8 mouse cellular contexts compared by ENCODE assay signal in genomic region chr8:108911511-108911910, GRCm38 (mm10).
A peak's percentile ranks its signal among the peaks of the same experiment; 100 is the strongest.
DNase-seq lines count a peak whose midpoint lies in the region; ATAC-seq and TF ChIP-seq lines count a peak whose summit lies in the region.

No protein-coding gene starts in this region.

- H3K27ac ChIP-seq in kidney, adult 2 months (ENCODE audit: insufficient read depth, low read depth, low read length): no peak overlapping the region
- no peak overlapping the region for H3K27ac ChIP-seq in kidney, embryonic 15.5 days
- H3K27ac ChIP-seq in intestine, postnatal 0 days (ENCODE audit: low read depth, low read length): no peak overlapping the region
- H3K27ac ChIP-seq in limb, embryonic 14.5 days (replicated peaks; ENCODE audit: low read depth, low read length): no peak overlapping the region
- H3K27ac ChIP-seq in stomach, postnatal 0 days (replicated peaks): no peak overlapping the region

- TF ChIP-seq EP300 in stomach, postnatal 0 days (optimal IDR thresholded peaks at IDR 0.05): no peak

- TF ChIP-seq CTCF in kidney, adult 2 months (conservative IDR thresholded peaks at IDR 0.05; ENCODE audit: insufficient read depth, insufficient read length, low read depth, low read length): peak; percentile 97
- TF ChIP-seq CTCF in intestine, postnatal 0 days (IDR thresholded peaks at IDR 0.05; ENCODE audit: low read depth): peak; percentile 97
- peak; percentile 99 for TF ChIP-seq CTCF in stomach, postnatal 0 days (IDR thresholded peaks at IDR 0.05; ENCODE audit: low read depth)

- H3K4me2 ChIP-seq in kidney, embryonic 15.5 days: no peak overlapping the region
- no peak overlapping the region for H3K4me2 ChIP-seq in intestine, postnatal 0 days (replicated peaks; ENCODE audit: low read depth)
- no peak overlapping the region for H3K4me2 ChIP-seq in limb, embryonic 14.5 days (replicated peaks; ENCODE audit: low read depth, low read length, severe bottlenecking)
- no peak overlapping the region for H3K4me2 ChIP-seq in stomach, postnatal 0 days (replicated peaks; ENCODE audit: low read depth)

- no peak for TF ChIP-seq POLR2A in kidney, adult 2 months (IDR thresholded peaks at IDR 0.05; ENCODE audit: low read depth, low read length)
- peak; percentile 55; the same call in 1 of the 2 replicates for TF ChIP-seq POLR2A in limb, embryonic 14.5 days (IDR thresholded peaks at IDR 0.05; ENCODE audit: borderline replicate concordance, extremely low read depth, insufficient read depth, insufficient read length)

- no peaks in the 10 kb centered on the region for H3K27me3 ChIP-seq in kidney, adult 2 months (replicated peaks; ENCODE audit: control insufficient read depth, insufficient read depth, low read length)
- H3K27me3 ChIP-seq in kidney, embryonic 15.5 days: no peaks in the 10 kb centered on the region
- no peaks in the 10 kb centered on the region for H3K27me3 ChIP-seq in intestine, postnatal 0 days (replicated peaks; ENCODE audit: control insufficient read depth, insufficient read depth, low read length)
- no peaks in the 10 kb centered on the region for H3K27me3 ChIP-seq in limb, embryonic 14.5 days (ENCODE audit: control insufficient read depth, insufficient read depth, low read length)
- H3K27me3 ChIP-seq in stomach, postnatal 0 days (ENCODE audit: control insufficient read depth, insufficient read depth, low read length): no peaks in the 10 kb centered on the region

- DNase-seq in kidney, adult 2 months: peak; percentile 85
- peak; percentile 60 for DNase-seq in cerebellum, adult 9-11 months
- DNase-seq in gastrocnemius, adult 18-20 months (ENCODE audit: low spot score): peak; percentile 88
- DNase-seq in limb, embryonic 14.5 days (ENCODE audit: low spot score): peak; percentile 91
- peak; percentile 51 to 61 for DNase-seq in natural killer cell, adult 2 months (ENCODE audit: low spot score in 2 of 2)
- peak; percentile 84 for DNase-seq in stomach, postnatal 0 days (ENCODE audit: low spot score)

- 13% methylated on average over 6 of the region's 6 CpGs for WGBS in kidney, adult 2 months
- 10% methylated on average over 6 of the region's 6 CpGs for WGBS in kidney, embryonic 15.5 days
- 13% methylated on average over 6 of the region's 6 CpGs for WGBS in intestine, postnatal 0 days
- 4% methylated on average over 6 of the region's 6 CpGs for WGBS in limb, embryonic 14.5 days
- WGBS in stomach, postnatal 0 days: 8% methylated on average over 6 of the region's 6 CpGs

- H3K9me3 ChIP-seq in kidney, embryonic 15.5 days (replicated peaks): no peaks in the 10 kb centered on the region
- no peaks in the 10 kb centered on the region for H3K9me3 ChIP-seq in intestine, postnatal 0 days (ENCODE audit: control insufficient read depth)
- no peaks in the 10 kb centered on the region for H3K9me3 ChIP-seq in limb, embryonic 14.5 days (ENCODE audit: control insufficient read depth, low read length)
- H3K9me3 ChIP-seq in stomach, postnatal 0 days (ENCODE audit: control insufficient read depth, low read length): no peaks in the 10 kb centered on the region

- H3K4me1 ChIP-seq in kidney, adult 2 months (ENCODE audit: control insufficient read depth, insufficient read depth, low read length): no peaks in the 10 kb centered on the region
- peaks cover 20% of the 10 kb centered on the region for H3K4me1 ChIP-seq in kidney, embryonic 15.5 days
- H3K4me1 ChIP-seq in intestine, postnatal 0 days (replicated peaks; ENCODE audit: control insufficient read depth, insufficient read depth, low read length): 0 out of 2 replicates have a peak, but pooled peaks cover 3% of the 10 kb centered on the region
- H3K4me1 ChIP-seq in limb, embryonic 14.5 days (ENCODE audit: control insufficient read depth, insufficient read depth, low read length): peaks cover 15% of the 10 kb centered on the region
- no peaks in the 10 kb centered on the region for H3K4me1 ChIP-seq in stomach, postnatal 0 days (replicated peaks; ENCODE audit: control insufficient read depth, insufficient read depth)

- H3K9ac ChIP-seq in kidney, embryonic 15.5 days: no peak overlapping the region
- no peak overlapping the region for H3K9ac ChIP-seq in intestine, postnatal 0 days (ENCODE audit: low read depth, low read length)
- no peak overlapping the region for H3K9ac ChIP-seq in limb, embryonic 14.5 days (ENCODE audit: low read depth, low read length, severe bottlenecking)
- no peak overlapping the region for H3K9ac ChIP-seq in stomach, postnatal 0 days (ENCODE audit: low read length)

- ATAC-seq in kidney, embryonic 15.5 days (replicated peaks; ENCODE audit: low FRiP score): no peak
- 0 out of 2 replicates have a peak, but pooled peaks have one; percentile 20 for ATAC-seq in intestine, postnatal 0 days
- peak; percentile 76 for ATAC-seq in limb, embryonic 14.5 days (ENCODE audit: low FRiP score, low read depth)
- ATAC-seq in stomach, postnatal 0 days (ENCODE audit: low FRiP score, low TSS enrichment): no peak

- no peaks in the 10 kb centered on the region for H3K36me3 ChIP-seq in kidney, adult 2 months (ENCODE audit: control insufficient read depth, insufficient read depth, low read length)
- peaks cover 2% of the 10 kb centered on the region; the same call in 1 of the 2 replicates for H3K36me3 ChIP-seq in kidney, embryonic 15.5 days
- no peaks in the 10 kb centered on the region for H3K36me3 ChIP-seq in intestine, postnatal 0 days (ENCODE audit: control insufficient read depth, insufficient read depth)
- peaks cover 14% of the 10 kb centered on the region for H3K36me3 ChIP-seq in limb, embryonic 14.5 days (ENCODE audit: control insufficient read depth, insufficient read depth, low read length)
- no peaks in the 10 kb centered on the region for H3K36me3 ChIP-seq in stomach, postnatal 0 days (ENCODE audit: control insufficient read depth, insufficient read depth, low read length)

- no peak overlapping the region for H3K4me3 ChIP-seq in kidney, adult 2 months (ENCODE audit: insufficient read depth, low read depth, low read length)
- H3K4me3 ChIP-seq in kidney, embryonic 15.5 days (replicated peaks): no peak overlapping the region
- H3K4me3 ChIP-seq in intestine, postnatal 0 days (ENCODE audit: low read depth, low read length): no peak overlapping the region
- no peak overlapping the region for H3K4me3 ChIP-seq in limb, embryonic 14.5 days (replicated peaks; ENCODE audit: low read length)
- no peak overlapping the region for H3K4me3 ChIP-seq in stomach, postnatal 0 days (ENCODE audit: low read depth, low read length)

Comparison
In these comparisons a context has a peak if more than half of its experiments do, and no peak if none do; other contexts are left out.
1. ATAC-seq: peak in intestine, postnatal 0 days (single experiment) and limb, embryonic 14.5 days (single experiment); none in kidney, embryonic 15.5 days (single experiment) and stomach, postnatal 0 days (single experiment).
2. Peak in every context shown above with its lines, with median percentiles within 50 percentile points of each other: DNase-seq and CTCF ChIP-seq.